Mouse (Mus musculus): ENCODE results near the gene Chd1. TPM values are rescaled to one million over a fixed set of nuclear protein-coding genes. Genes with fewer than 3 reads are reported as not detected.

The Chd1 gene
- polyA plus RNA-seq, 1 experiment from 2014 or later, result 69.7 TPM

- DNase-seq (ENCODE audit: low spot score), result no peak
Measured at GRCm38 (mm10) chr17:15808468-15809374, 104.0 kb downstream of the Chd1 start.

GRCm38 (mm10) chr17:15809949-15810348 is 105.2 kb downstream of the Chd1 start:
- no peak for DNase-seq (ENCODE audit: low spot score)

GRCm38 (mm10) chr17:15812136-15812778 is 107.5 kb downstream of the Chd1 start:
- no peak for DNase-seq (ENCODE audit: low spot score)

GRCm38 (mm10) chr17:15813658-15814212 is 109.0 kb downstream of the Chd1 start:
- no peak for DNase-seq (ENCODE audit: low spot score)

GRCm38 (mm10) chr17:15815312-15816018 is 110.7 kb downstream of the Chd1 start:
- no peak for DNase-seq (ENCODE audit: low spot score)

- DNase-seq (ENCODE audit: low spot score), result peak; percentile 50
Measured at GRCm38 (mm10) chr17:15816379-15817095, 111.8 kb downstream of the Chd1 start.

- no peak for DNase-seq (ENCODE audit: low spot score)
Measured at GRCm38 (mm10) chr17:15817096-15817450, 112.3 kb downstream of the Chd1 start.

GRCm38 (mm10) chr17:15817634-15818033 is 112.9 kb downstream of the Chd1 start:
- no peak for DNase-seq (ENCODE audit: low spot score)

GRCm38 (mm10) chr17:15818372-15818771 is 113.6 kb downstream of the Chd1 start:
- DNase-seq (ENCODE audit: low spot score), result no peak

- DNase-seq (ENCODE audit: low spot score), result no peak
Measured at GRCm38 (mm10) chr17:15820146-15820545, 115.4 kb downstream of the Chd1 start.

- no peak for DNase-seq (ENCODE audit: low spot score)
Measured at GRCm38 (mm10) chr17:15820761-15821160, 116.0 kb downstream of the Chd1 start.

GRCm38 (mm10) chr17:15821706-15822105 is 116.9 kb downstream of the Chd1 start:
- no peak for DNase-seq (ENCODE audit: low spot score)

Other genes with a start within 250 kb of the Chd1 start
- gene Psmb1, start 205.2 kb upstream of the Chd1 start, polyA plus RNA-seq (2015; fragmentation: Nextera tagmentation; extraction: Ambion mirVana), result 334 and 336 TPM in 2 replicates
- 49.9 and 51.9 TPM in 2 replicates for gene Tbp, start 205.1 kb upstream of the Chd1 start, polyA plus RNA-seq (2015; fragmentation: Nextera tagmentation; extraction: Ambion mirVana)
- gene Pdcd2, start 177.7 kb upstream of the Chd1 start, polyA plus RNA-seq (2015; fragmentation: Nextera tagmentation; extraction: Ambion mirVana), result 82.9 and 94.9 TPM in 2 replicates
- gene Prdm9, start 140.6 kb upstream of the Chd1 start, polyA plus RNA-seq (2015; fragmentation: Nextera tagmentation; extraction: Ambion mirVana), result 1.5 and 2.4 TPM in 2 replicates
- gene Rgmb, start 126.1 kb downstream of the Chd1 start, polyA plus RNA-seq (2015; fragmentation: Nextera tagmentation; extraction: Ambion mirVana), result 3.5 and 4.2 TPM in 2 replicates

Data from thymus, postnatal 0 days (tissue).